ENCODE assay signal across 9 mouse cellular contexts in the genomic region with DNA sequence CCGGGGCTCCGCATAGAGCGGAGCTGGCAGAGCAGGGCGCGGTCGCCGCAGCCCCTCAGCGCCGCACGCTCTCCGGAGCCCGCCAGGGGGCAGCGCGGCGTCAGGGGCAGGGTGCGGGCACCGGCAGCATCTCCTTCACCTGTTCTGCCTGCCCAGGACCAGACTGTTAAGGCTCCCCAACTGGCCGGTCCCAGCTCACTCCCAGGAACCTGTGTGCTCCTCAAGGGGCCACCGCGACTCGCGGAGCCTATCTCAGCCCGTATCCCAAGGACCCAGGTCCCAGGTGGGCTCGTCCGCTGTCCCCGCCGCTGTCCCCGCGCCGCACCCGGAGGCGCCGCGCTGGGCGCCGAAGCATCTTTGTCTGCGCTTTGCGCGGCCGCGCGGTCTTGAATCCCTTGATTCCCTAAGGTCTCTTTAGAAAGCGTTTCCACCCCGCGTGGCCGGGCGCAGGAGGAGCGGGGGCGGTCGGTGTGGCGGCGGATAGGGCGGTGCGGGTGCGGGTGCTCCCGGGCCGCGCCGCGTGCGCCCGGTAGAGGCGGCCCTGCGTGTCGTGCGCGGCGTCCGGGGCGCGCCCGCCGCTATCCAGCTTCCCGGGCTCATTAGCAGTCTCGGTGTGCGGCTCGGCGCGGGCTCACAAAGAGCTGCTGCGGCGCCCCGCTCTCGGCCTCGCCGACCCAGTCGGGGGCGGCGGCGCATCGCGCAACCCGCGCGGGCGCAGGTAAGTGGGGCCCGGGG. TPM values are rescaled to one million over a fixed set of nuclear protein-coding genes. Genes with fewer than 3 reads are reported as not detected.
DNase-seq lines count a peak whose midpoint lies in the region; ATAC-seq lines count a peak whose summit lies in the region.
"Had no signal": no experiment of that assay in that cellular context is flagged by ENCODE, and none has a peak within 500 bp of the region (broad histone marks: within the 10 kb centered on the region; RNA-seq: fewer than 3 reads in every experiment).

A gene (plus strand): TSS at position 171 of the 735 bp plus-strand sequence.

- peak within 1 kb of the TSS; percentile 55 for H3K9ac ChIP-seq in kidney, embryonic 14.5 days (ENCODE audit: low read depth, low read length)
- H3K9ac ChIP-seq in forebrain, embryonic 12.5 days = peak within 1 kb of the TSS; percentile 96
- H3K9ac ChIP-seq in intestine, embryonic 16.5 days (ENCODE audit: low read depth, low read length) = peak within 1 kb of the TSS; percentile 55

- no peak within 1 kb of the TSS for H3K27ac ChIP-seq in kidney, embryonic 14.5 days (ENCODE audit: low read depth, low read length)
- H3K27ac ChIP-seq in brown adipose tissue, adult 24 weeks (replicated peaks; ENCODE audit: low read depth, low read length) = no peak within 1 kb of the TSS
- peak within 1 kb of the TSS; percentile 94 for H3K27ac ChIP-seq in forebrain, embryonic 12.5 days
- no peak within 1 kb of the TSS for H3K27ac ChIP-seq in intestine, embryonic 16.5 days (ENCODE audit: low read length)

- peak within 1 kb of the TSS; percentile 58 for H3K4me3 ChIP-seq in kidney, embryonic 14.5 days (ENCODE audit: low read length)
- peak within 1 kb of the TSS; percentile 5; the same call in 1 of the 2 replicates for H3K4me3 ChIP-seq in brown adipose tissue, adult 24 weeks (ENCODE audit: insufficient read depth, low read depth, low read length)
- H3K4me3 ChIP-seq in forebrain, embryonic 12.5 days (replicated peaks) = peak within 1 kb of the TSS; percentile 85
- peak within 1 kb of the TSS; percentile 58 for H3K4me3 ChIP-seq in intestine, embryonic 16.5 days (ENCODE audit: low read length)

- H3K4me2 ChIP-seq in kidney, embryonic 14.5 days (replicated peaks; ENCODE audit: low read depth, low read length) = peak within 1 kb of the TSS; percentile 70
- peak within 1 kb of the TSS; percentile 73 for H3K4me2 ChIP-seq in forebrain, embryonic 12.5 days
- H3K4me2 ChIP-seq in intestine, embryonic 16.5 days (ENCODE audit: low read depth, low read length) = peak within 1 kb of the TSS; percentile 92

- no peak for DNase-seq in kidney, postnatal 25 days
- DNase-seq in liver = peak; percentile 14
- DNase-seq in retina, postnatal 7 days (ENCODE audit: low read depth, low spot score) = peak; percentile 50
- no peak for DNase-seq in spleen, adult 18-20 months

- H3K9me3 ChIP-seq in kidney, embryonic 14.5 days (ENCODE audit: control insufficient read depth, low read length) = no peaks in the 10 kb centered on the region
- no peaks in the 10 kb centered on the region for H3K9me3 ChIP-seq in forebrain, embryonic 12.5 days
- no peaks in the 10 kb centered on the region for H3K9me3 ChIP-seq in intestine, embryonic 16.5 days (ENCODE audit: control insufficient read depth, low read length)

- no peaks in the 10 kb centered on the region for H3K4me1 ChIP-seq in kidney, embryonic 14.5 days (ENCODE audit: control insufficient read depth, insufficient read depth, low read length)
- no peaks in the 10 kb centered on the region for H3K4me1 ChIP-seq in brown adipose tissue, adult 24 weeks (ENCODE audit: control insufficient read depth, insufficient read depth, insufficient read length, low read length)
- peaks cover 32% of the 10 kb centered on the region for H3K4me1 ChIP-seq in forebrain, embryonic 12.5 days
- peaks cover 9% of the 10 kb centered on the region for H3K4me1 ChIP-seq in intestine, embryonic 16.5 days (ENCODE audit: control insufficient read depth, insufficient read depth, low read length)

- H3K36me3 ChIP-seq in kidney, embryonic 14.5 days (ENCODE audit: control insufficient read depth, insufficient read depth, low read length) = no peaks in the 10 kb centered on the region
- no peaks in the 10 kb centered on the region for H3K36me3 ChIP-seq in forebrain, embryonic 12.5 days (replicated peaks)
- H3K36me3 ChIP-seq in intestine, embryonic 16.5 days (ENCODE audit: control insufficient read depth, insufficient read depth, low read length) = no peaks in the 10 kb centered on the region
- H3K36me3 ChIP-seq: G1E had no signal

- peak; percentile 80 for ATAC-seq in kidney, embryonic 14.5 days (ENCODE audit: low FRiP score, low TSS enrichment)
- ATAC-seq in forebrain, embryonic 12.5 days (ENCODE audit: low FRiP score) = peak; percentile 89
- peak; percentile 78 for ATAC-seq in intestine, embryonic 16.5 days

- peaks cover 28% of the 10 kb centered on the region for H3K27me3 ChIP-seq in kidney, embryonic 14.5 days (ENCODE audit: control insufficient read depth, insufficient read depth, low read length)
- peaks cover 15% of the 10 kb centered on the region for H3K27me3 ChIP-seq in forebrain, embryonic 12.5 days
- peaks cover 37% of the 10 kb centered on the region for H3K27me3 ChIP-seq in intestine, embryonic 16.5 days (replicated peaks; ENCODE audit: control insufficient read depth, insufficient read depth, low read length)

- WGBS in kidney, embryonic 14.5 days = under 1% methylated on average over 75 of the region's 96 CpGs
- WGBS in forebrain, embryonic 12.5 days = under 1% methylated on average over 95 of the region's 96 CpGs
- WGBS in intestine, embryonic 16.5 days = 1% methylated on average over 75 of the region's 96 CpGs

RNA-seq across cellular contexts. Expression of the gene that starts here (rescaled TPM):
- polyA plus RNA-seq in kidney, embryonic 14.5 days (2014; fragmentation: Nextera tagmentation; extraction: Ambion mirVana) = 2.6 and 2.8 TPM in 2 replicates
- not detected in 2 replicates for polyA plus RNA-seq in brown adipose tissue, adult 24 weeks (2012; ENCODE audit: insufficient read depth, insufficient read length, missing spikeins)
- 101 and 106 TPM in 2 replicates for polyA plus RNA-seq in forebrain, embryonic 12.5 days (2016; fragmentation: Nextera tagmentation; extraction: Ambion mirVana)
- 4.4 and 5.0 TPM in 2 replicates for polyA plus RNA-seq in intestine, embryonic 16.5 days (2015; fragmentation: Nextera tagmentation; extraction: Ambion mirVana)
- polyA plus RNA-seq: G1E had no signal

Comparison
In these comparisons a context has a peak if more than half of its experiments do, and no peak if none do; other contexts are left out.
1. RNA of the gene that starts here (polyA plus RNA-seq): 101 to 106 TPM in forebrain, embryonic 12.5 days; 4.4 to 5.0 TPM in intestine, embryonic 16.5 days, 2.6 to 2.8 TPM in kidney, embryonic 14.5 days and not detected in brown adipose tissue, adult 24 weeks; every median in the first group is over 10 times any median in the second.
2. H3K4me3 ChIP-seq: peak in every context shown above with its lines; median percentile 85 in forebrain, embryonic 12.5 days; 58 in kidney, embryonic 14.5 days; 58 in intestine, embryonic 16.5 days; 5 in brown adipose tissue, adult 24 weeks.
3. DNase-seq: peak in liver (single experiment) and retina, postnatal 7 days (single experiment); none in kidney, postnatal 25 days (0 of 2) and spleen, adult 18-20 months (0 of 2).
4. Peak in every context shown above with its lines, with median percentiles within 50 percentile points of each other: ATAC-seq, H3K4me2 ChIP-seq and H3K9ac ChIP-seq.